Mouse (Mus musculus) heart, embryonic 14.5 days (tissue): ENCODE measurements at regions not wholly inside any gene's neighbourhood (a gene's known extent, or its start where the extent isn't known, plus 50 kb on each side); places are given as distances from the start of the nearest gene placed in this dataset.

ENCODE experiments used
- ATAC-seq: fragments of 200-750 bp; cut with Nextera tagmentation; 2 replicates; pipeline ENCODE4 v1.8.0; 2017; ENCODE audit warnings: low read depth, moderate TSS enrichment; ENCODE audit not compliant: insufficient number of reproducible peaks, insufficient read depth, low FRiP score
- H3K27ac ChIP-seq, 2 experiments: fragments of 200-500 bp in 1 of 2; fragments of 300-500 bp in 1 of 2; sonication (generic) in 1 of 2; replicated peaks in 1 of 2; 2 replicates each; pipeline ENCODE4 v1.5.1; 2012 to 2014; ENCODE audit warnings: low read depth in 2 of 2, low read length in 2 of 2, control low read depth in 1 of 2, mild to moderate bottlenecking in 1 of 2, mixed read lengths in 1 of 2; ENCODE audit not compliant: control insufficient read depth in 1 of 2, insufficient read depth in 1 of 2
- H3K27me3 ChIP-seq: fragments of 300-500 bp; sonication (generic); 2 replicates; pipeline ENCODE4 v1.6.1; 2014; ENCODE audit warnings: mild to moderate bottlenecking, low read length, control low read depth; ENCODE audit not compliant: control insufficient read depth, insufficient read depth
- H3K36me3 ChIP-seq: fragments of 300-500 bp; sonication (generic); 2 replicates; pipeline ENCODE4 v1.6.1; 2014; ENCODE audit warnings: mild to moderate bottlenecking, control low read depth, low read length, mixed read lengths; ENCODE audit not compliant: control insufficient read depth, insufficient read depth
- H3K4me1 ChIP-seq, 2 experiments: fragments of 200-500 bp in 1 of 2; fragments of 300-500 bp in 1 of 2; sonication (generic) in 1 of 2; 2 replicates each; pipeline ENCODE4 v1.6.1; 2012 to 2014; ENCODE audit warnings: low read length in 2 of 2, control low read depth in 1 of 2, mixed read lengths in 1 of 2; ENCODE audit not compliant: control insufficient read depth in 2 of 2, insufficient read depth in 2 of 2
- H3K4me2 ChIP-seq: fragments of 300-500 bp; sonication (generic); 2 replicates; pipeline ENCODE4 v1.6.1; 2014; ENCODE audit warnings: mild to moderate bottlenecking, low read length
- H3K4me3 ChIP-seq, 2 experiments: fragments of 200-500 bp in 1 of 2; fragments of 300-500 bp in 1 of 2; sonication (generic) in 1 of 2; 2 replicates each; pipeline ENCODE4 v1.5.1; 2012 to 2014; ENCODE audit warnings: low read length in 2 of 2, mild to moderate bottlenecking in 2 of 2, control low read depth in 1 of 2, low read depth in 1 of 2, moderate library complexity in 1 of 2; ENCODE audit not compliant: control insufficient read depth in 1 of 2, insufficient read depth in 1 of 2
- H3K9ac ChIP-seq: fragments of 300-500 bp; sonication (generic); 2 replicates; pipeline ENCODE4 v1.6.1; 2014; ENCODE audit warnings: mild to moderate bottlenecking, low read length
- H3K9me3 ChIP-seq: fragments of 300-500 bp; sonication (generic); 2 replicates; pipeline ENCODE4 v1.6.1; 2016; ENCODE audit warnings: low read length, control low read depth; ENCODE audit not compliant: control insufficient read depth
- WGBS: fragments of 180-500 bp; shearing (Covaris S2); extraction: QIAGEN DNeasy Blood & Tissue Kit; methylation state at CpG from one replicate; pipeline ENCODE4 v1.1.7; 2014; 5-methylcytosine and 5-hydroxymethylcytosine counted together

DNA sequence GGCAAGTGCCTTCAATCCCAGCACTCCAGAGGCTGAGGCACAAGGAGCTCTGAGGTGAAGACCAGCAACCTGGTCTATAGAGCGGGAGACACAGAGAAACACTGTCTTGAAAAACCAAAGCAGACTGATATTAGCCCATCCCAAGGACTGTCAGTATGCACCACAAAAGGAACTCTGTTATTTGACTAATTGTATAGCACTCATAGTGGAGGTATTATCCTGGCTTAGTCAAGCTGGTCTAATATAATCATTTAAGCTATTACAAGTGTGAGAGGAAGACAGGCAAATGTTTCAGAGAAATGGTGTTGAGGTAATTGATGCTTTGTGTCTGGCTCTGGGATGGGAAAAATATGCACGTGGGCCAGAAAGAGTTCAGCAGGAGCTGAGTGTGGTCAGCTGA is 121.3 kb upstream of the Vegfc start:
- Histone ChIP-seq H3K36me3 (no peaks in the 10 kb centered on the region), H3K27me3 (no peaks in the 10 kb centered on the region), H3K4me3 (no peak overlapping the region), H3K4me1 (peaks cover 2 to 5% of the 10 kb centered on the region in 2 experiments; a peak in 3 of 4 replicates), H3K9me3 (no peaks in the 10 kb centered on the region), H3K9ac (no peak overlapping the region), H3K4me2 (no peak overlapping the region), H3K27ac (no peak overlapping the region)
- 67% methylated on average over 2 of the region's 2 CpGs for WGBS
- no peak for ATAC-seq

DNA sequence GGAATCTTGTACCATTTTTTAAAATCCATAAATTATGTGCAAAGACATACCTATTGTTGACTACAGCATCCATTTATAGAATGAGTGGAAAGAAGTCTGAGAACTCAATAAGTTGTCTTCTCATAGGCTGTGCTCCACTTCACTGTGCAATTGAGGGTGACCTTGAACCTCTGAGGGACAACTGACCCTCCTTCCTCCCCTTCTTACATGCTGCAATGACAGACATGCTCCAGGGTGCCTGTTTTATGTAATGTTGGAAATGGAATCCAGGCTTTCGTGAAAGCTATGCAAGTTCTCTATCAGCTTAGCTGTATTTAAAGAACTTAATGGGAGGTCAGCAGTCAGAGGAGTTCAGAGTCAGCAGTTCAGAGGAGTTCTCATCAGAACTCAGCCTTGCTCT is 118.9 kb upstream of the Vegfc start:
- ATAC-seq, result no peak
- Histone ChIP-seq H3K9ac (no peak overlapping the region), H3K27ac (peak overlapping the region; percentile 49 to 59; a peak in 3 of 4 replicates), H3K9me3 (no peaks in the 10 kb centered on the region), H3K27me3 (no peaks in the 10 kb centered on the region), H3K36me3 (no peaks in the 10 kb centered on the region), H3K4me1 (peaks cover 2 to 5% of the 10 kb centered on the region in 2 experiments; a peak in 3 of 4 replicates), H3K4me3 (no peak overlapping the region), H3K4me2 (no peak overlapping the region)
- WGBS, result 11% methylated on average over 1 of the region's 1 CpGs

DNA sequence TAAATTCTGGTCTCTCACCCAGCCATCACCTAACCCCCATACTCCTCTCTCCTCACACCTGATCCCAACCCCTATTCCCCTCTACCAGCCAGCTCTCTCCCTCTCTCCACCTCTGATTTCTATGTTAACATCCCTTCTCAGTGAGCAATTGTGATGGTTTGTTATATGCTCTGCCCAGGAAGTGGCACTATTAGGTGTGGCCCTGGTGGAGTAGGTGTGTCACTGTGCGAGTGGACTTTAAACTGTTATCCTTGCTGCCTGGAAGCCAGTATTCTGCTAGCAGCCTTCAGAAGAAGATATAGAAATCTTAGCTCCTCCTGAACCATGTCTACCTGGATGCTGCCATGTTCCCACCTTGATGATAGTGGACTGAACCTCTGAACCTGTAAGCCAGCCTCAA is 114.4 kb upstream of the Vegfc start:
- no peaks in the 10 kb centered on the region for H3K36me3 ChIP-seq
- WGBS, result 83% methylated on average over 1 of the region's 1 CpGs
- no peaks in the 10 kb centered on the region for H3K27me3 ChIP-seq
- H3K4me1 ChIP-seq, result peaks cover 0 to 2% of the 10 kb centered on the region in 2 experiments; a peak in 2 of 4 replicates
- no peak overlapping the region for H3K4me2 ChIP-seq
- no peaks in the 10 kb centered on the region for H3K9me3 ChIP-seq
- no peak overlapping the region for H3K27ac ChIP-seq
- H3K4me3 ChIP-seq, result no peak overlapping the region
- no peak overlapping the region for H3K9ac ChIP-seq
- no peak for ATAC-seq

DNA sequence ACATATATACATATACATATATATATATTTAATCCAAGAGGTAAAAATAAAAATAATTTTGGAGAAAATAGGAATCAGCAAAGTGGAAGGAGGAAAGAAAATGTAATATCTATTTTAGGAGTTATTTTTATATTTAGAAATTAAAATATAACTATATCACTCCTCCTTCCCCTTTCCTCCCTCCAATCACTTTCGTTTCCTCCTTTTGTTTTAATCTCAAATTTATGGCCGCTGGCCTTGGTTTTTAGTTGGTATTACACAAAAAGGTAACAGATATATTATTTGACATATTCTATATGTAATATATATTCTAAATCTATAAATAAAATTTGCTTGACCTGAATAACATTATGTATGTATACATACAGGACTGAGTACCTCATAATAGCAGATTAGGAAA is 93.1 kb upstream of the Vegfc start:
- H3K36me3 ChIP-seq, result no peaks in the 10 kb centered on the region
- H3K4me1 ChIP-seq, result no peaks in the 10 kb centered on the region
- no peak overlapping the region for H3K9ac ChIP-seq
- WGBS, result 64% methylated on average over 2 of the region's 2 CpGs
- no peaks in the 10 kb centered on the region for H3K27me3 ChIP-seq
- no peak overlapping the region for H3K4me2 ChIP-seq
- ATAC-seq, result no peak
- no peaks in the 10 kb centered on the region for H3K9me3 ChIP-seq
- H3K4me3 ChIP-seq, result no peak overlapping the region
- no peak overlapping the region for H3K27ac ChIP-seq

DNA sequence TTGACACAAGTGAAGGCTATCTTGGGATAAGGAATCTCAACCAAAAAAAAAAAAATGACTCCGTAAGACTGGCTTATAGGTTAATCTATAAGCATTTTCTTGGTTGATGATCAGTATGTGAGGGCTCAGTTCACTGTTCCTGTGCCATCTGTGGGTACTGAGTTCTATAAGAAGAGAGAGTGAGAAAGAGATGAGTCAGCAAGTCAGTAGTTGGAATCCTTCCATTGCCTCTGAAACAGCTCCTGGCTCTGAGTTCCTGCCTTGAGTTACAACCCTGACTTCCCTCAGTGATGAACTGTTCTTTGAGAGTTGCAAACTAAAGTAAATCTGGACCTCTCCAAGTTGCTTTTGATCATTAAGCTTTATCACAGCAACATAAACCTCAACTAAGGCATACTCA is 91.7 kb upstream of the Vegfc start:
- no peak overlapping the region for H3K4me3 ChIP-seq
- H3K9me3 ChIP-seq, result no peaks in the 10 kb centered on the region
- no peak overlapping the region for H3K27ac ChIP-seq
- no peak for ATAC-seq
- no peak overlapping the region for H3K9ac ChIP-seq
- no peaks in the 10 kb centered on the region for H3K4me1 ChIP-seq
- H3K4me2 ChIP-seq, result no peak overlapping the region
- no peaks in the 10 kb centered on the region for H3K27me3 ChIP-seq
- WGBS, result 89% methylated on average over 1 of the region's 1 CpGs
- no peaks in the 10 kb centered on the region for H3K36me3 ChIP-seq

DNA sequence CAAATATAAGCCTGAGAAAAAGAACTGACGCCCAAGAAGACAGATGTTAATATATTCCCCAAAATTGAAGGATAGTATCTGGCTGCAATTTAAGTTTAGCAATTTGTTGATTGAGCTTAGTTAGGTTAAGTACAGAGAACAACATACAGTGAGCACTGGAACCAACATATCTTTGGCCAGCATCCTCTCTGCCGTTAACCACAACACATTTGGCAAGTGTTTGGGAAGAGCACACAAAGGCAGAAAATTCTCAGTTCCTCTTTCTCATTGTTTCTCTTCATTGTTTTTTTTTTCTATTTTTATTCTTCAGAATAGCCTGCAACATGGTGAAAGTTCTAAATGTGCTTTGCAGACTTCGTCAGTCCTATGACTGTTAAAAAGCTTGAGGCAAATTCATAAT is 83.2 kb upstream of the Vegfc start:
- Histone ChIP-seq H3K4me1 (no peaks in the 10 kb centered on the region; a peak in 1 of 4 replicates), H3K9ac (no peak overlapping the region), H3K4me2 (no peak overlapping the region), H3K36me3 (no peaks in the 10 kb centered on the region), H3K4me3 (no peak overlapping the region), H3K27me3 (no peaks in the 10 kb centered on the region), H3K9me3 (0 out of 2 replicates have a peak, but pooled peaks cover 4% of the 10 kb centered on the region), H3K27ac (no peak overlapping the region)
- WGBS, result 83% methylated on average over 3 of the region's 3 CpGs
- ATAC-seq, result no peak

DNA sequence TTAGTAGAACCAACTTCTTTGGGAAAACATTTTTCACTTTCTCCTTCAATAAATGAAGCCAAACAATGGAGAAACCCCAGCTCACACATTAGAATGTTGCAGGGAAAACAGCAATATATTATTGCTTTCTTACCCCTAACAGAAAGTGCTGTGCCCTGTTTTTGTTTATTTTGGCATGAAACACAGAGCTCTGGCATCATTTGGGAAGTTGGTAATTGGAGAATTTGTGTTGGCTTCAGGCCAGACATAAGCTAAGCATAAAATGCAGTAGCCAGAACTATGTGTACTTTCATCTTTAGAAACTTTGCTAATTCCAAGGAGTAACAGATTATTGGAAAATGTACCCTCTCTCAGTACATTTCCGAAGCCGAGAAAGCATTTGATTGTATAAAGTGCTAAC is 79.9 kb upstream of the Vegfc start:
- no peak for ATAC-seq
- H3K27me3 ChIP-seq, result no peaks in the 10 kb centered on the region
- no peak overlapping the region for H3K4me3 ChIP-seq
- no peaks in the 10 kb centered on the region for H3K9me3 ChIP-seq
- H3K27ac ChIP-seq, result no peak overlapping the region
- 33% methylated on average over 2 of the region's 2 CpGs for WGBS
- no peak overlapping the region for H3K4me2 ChIP-seq
- peaks cover 0 to 2% of the 10 kb centered on the region in 2 experiments; a peak in 2 of 4 replicates for H3K4me1 ChIP-seq
- H3K9ac ChIP-seq, result no peak overlapping the region
- no peaks in the 10 kb centered on the region for H3K36me3 ChIP-seq

DNA sequence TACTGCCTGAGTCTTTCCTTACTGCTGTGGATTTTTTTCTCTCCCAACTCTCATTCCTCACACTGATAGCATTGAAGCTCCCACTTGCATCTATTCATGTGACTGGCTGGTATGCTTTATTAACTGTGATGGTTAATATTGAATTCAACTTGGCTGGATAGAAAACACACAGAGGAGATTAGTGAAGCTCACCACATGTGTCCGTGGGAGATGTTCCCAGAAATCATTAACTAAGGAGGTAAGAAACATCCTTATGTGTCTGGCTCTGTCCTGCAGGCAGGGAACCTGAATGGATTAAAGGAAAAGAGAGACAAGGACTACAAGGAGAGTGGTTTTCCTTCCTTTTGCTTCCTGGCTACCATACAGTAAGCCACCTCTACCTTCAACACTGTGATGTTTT is 74.5 kb upstream of the Vegfc start:
- WGBS, result 46% methylated on average over 1 of the region's 1 CpGs
- Histone ChIP-seq H3K4me2 (no peak overlapping the region), H3K4me3 (no peak overlapping the region), H3K9ac (no peak overlapping the region), H3K36me3 (no peaks in the 10 kb centered on the region), H3K27ac (no peak overlapping the region), H3K27me3 (no peaks in the 10 kb centered on the region), H3K4me1 (peaks cover 0 to 8% of the 10 kb centered on the region in 2 experiments; a peak in 2 of 4 replicates), H3K9me3 (no peaks in the 10 kb centered on the region)
- no peak for ATAC-seq
